Mouse (Mus musculus) embryonic facial prominence, embryonic 11.5 days (tissue): ENCODE measurements around the gene Itga10. TPM values are rescaled to one million over a fixed set of nuclear protein-coding genes. Genes with fewer than 3 reads are reported as not detected.

ENCODE experiments used
- ATAC-seq: fragments of 200-750 bp; cut with Nextera tagmentation; replicated peaks from 2 replicates; pipeline ENCODE4 v1.8.0; 2017; ENCODE audit warnings: low read depth; ENCODE audit not compliant: insufficient number of reproducible peaks, low FRiP score, low TSS enrichment
- DNase-seq: peaks from one replicate; pipeline ENCODE4 v3.0.0-alpha.2; 2015; ENCODE audit warnings: low spot score
- H3K27ac ChIP-seq: fragments of 300-500 bp; sonication (generic); replicated peaks from 2 replicates; pipeline ENCODE4 v1.5.1; 2014; ENCODE audit warnings: mild to moderate bottlenecking, low read depth, low read length, control low read depth
- H3K27me3 ChIP-seq: fragments of 300-500 bp; sonication (generic); 2 replicates; pipeline ENCODE4 v1.6.1; 2014; ENCODE audit warnings: mild to moderate bottlenecking, low read length, moderate library complexity, mixed read lengths; ENCODE audit not compliant: control insufficient read depth, insufficient read depth
- H3K36me3 ChIP-seq: fragments of 300-500 bp; sonication (generic); replicated peaks from 2 replicates; pipeline ENCODE4 v1.6.1; 2014; ENCODE audit warnings: low read depth, mild to moderate bottlenecking, low read length, moderate library complexity, mixed read lengths; ENCODE audit not compliant: control insufficient read depth, insufficient read depth
- H3K4me1 ChIP-seq: fragments of 300-500 bp; sonication (generic); 2 replicates; pipeline ENCODE4 v1.6.1; 2014; ENCODE audit warnings: low read length, mixed read lengths; ENCODE audit not compliant: control insufficient read depth, insufficient read depth
- H3K4me2 ChIP-seq: fragments of 300-500 bp; sonication (generic); 2 replicates; pipeline ENCODE4 v1.6.1; 2014; ENCODE audit warnings: low read depth, mild to moderate bottlenecking, control low read depth, low read length, moderate library complexity
- H3K4me3 ChIP-seq: fragments of 300-500 bp; sonication (generic); 2 replicates; pipeline ENCODE4 v1.5.1; 2014; ENCODE audit warnings: low read depth, low read length, control low read depth
- H3K9ac ChIP-seq: fragments of 300-500 bp; sonication (generic); replicated peaks from 2 replicates; pipeline ENCODE4 v1.6.1; 2014; ENCODE audit warnings: mild to moderate bottlenecking, control low read depth, low read length
- H3K9me3 ChIP-seq: fragments of 300-500 bp; sonication (generic); replicated peaks from 2 replicates; pipeline ENCODE4 v1.6.1; 2016; ENCODE audit warnings: mild to moderate bottlenecking, low read length, inconsistent platforms, mixed read lengths; ENCODE audit not compliant: control insufficient read depth
- WGBS: fragments of 180-500 bp; shearing (Covaris S2); extraction: QIAGEN DNeasy Blood & Tissue Kit; methylation state at CpG from one replicate; pipeline ENCODE4 v1.1.7; 2014; 5-methylcytosine and 5-hydroxymethylcytosine counted together
- polyA plus RNA-seq: library from polyadenylated mRNA; unstranded; fragments of >200 nt; fragmentation: Nextera tagmentation; extraction: Ambion mirVana; gene quantifications from 2 replicates; pipeline ENCODE4 v1.2.1, GENCODE M21; 2014

The Itga10 gene
- polyA plus RNA-seq = 0.59 and 0.77 TPM in 2 replicates

GRCm38 (mm10) chr3:96645018-96645649, at the start of gene Itga10:
Gene Itga10 (plus strand): TSS chr3:96645584.
- no peaks in the 10 kb centered on the region for H3K27me3 ChIP-seq
- peaks cover 3% of the 10 kb centered on the region for H3K36me3 ChIP-seq
- ATAC-seq = no peak
- H3K27ac ChIP-seq = no peak within 1 kb of the TSS
- WGBS = 72% methylated on average over 7 of the region's 7 CpGs
- peak; percentile 68 for DNase-seq
- no peak within 1 kb of the TSS for H3K4me2 ChIP-seq
- no peaks in the 10 kb centered on the region for H3K4me1 ChIP-seq
- no peak within 1 kb of the TSS for H3K4me3 ChIP-seq
- H3K9me3 ChIP-seq = no peaks in the 10 kb centered on the region
- no peak within 1 kb of the TSS for H3K9ac ChIP-seq

GRCm38 (mm10) chr3:96595661-96596060, 49.7 kb upstream of the Itga10 start:
- ATAC-seq (no peak), DNase-seq (no peak)
- peaks cover 13% of the 10 kb centered on the region for H3K27me3 ChIP-seq
- H3K4me3 ChIP-seq = no peak overlapping the region
- peaks cover 6% of the 10 kb centered on the region for H3K4me1 ChIP-seq
- H3K9me3 ChIP-seq = no peaks in the 10 kb centered on the region
- no peak overlapping the region for H3K27ac ChIP-seq
- WGBS = 21% methylated on average over 6 of the region's 6 CpGs
- no peak overlapping the region for H3K9ac ChIP-seq
- no peaks in the 10 kb centered on the region for H3K36me3 ChIP-seq
- no peak overlapping the region for H3K4me2 ChIP-seq

DNA sequence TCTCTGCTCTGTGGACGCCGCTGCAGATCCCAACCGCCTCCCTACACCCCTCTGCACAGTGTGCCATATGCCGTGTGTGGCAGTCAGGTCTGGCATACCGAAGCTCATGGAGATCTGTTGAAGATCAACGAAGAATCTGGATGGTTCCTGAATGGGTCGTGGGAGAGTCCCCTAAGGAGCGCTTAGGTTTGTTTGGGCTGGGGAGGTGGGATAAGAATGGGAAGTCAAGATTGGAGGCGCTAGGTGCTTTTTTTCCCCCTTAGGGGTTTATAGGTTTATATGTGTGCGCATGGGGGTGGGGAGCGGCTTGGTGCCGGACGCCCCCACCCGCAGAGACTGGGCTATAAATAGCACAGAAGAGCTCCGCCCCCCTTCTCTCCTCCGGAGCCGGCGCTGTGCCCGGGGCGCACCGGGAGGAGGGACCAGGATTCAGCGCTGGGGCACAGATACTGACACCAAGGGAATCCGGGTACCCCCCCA, 49.1 kb upstream of the Itga10 start, which contains the start of gene Ankrd34a:
Ankrd34a (plus strand) TSS at position 409 of the 480 bp plus-strand sequence.
- H3K4me3 ChIP-seq = peak within 1 kb of the TSS; percentile 40
- H3K9ac ChIP-seq = peak within 1 kb of the TSS; percentile 63
- no peak within 1 kb of the TSS for H3K27ac ChIP-seq
- ATAC-seq (no peak), DNase-seq (peak; percentile 19)
- under 1% methylated on average over 19 of the region's 23 CpGs for WGBS
- H3K4me2 ChIP-seq = peak within 1 kb of the TSS; percentile 98
- no peaks in the 10 kb centered on the region for H3K9me3 ChIP-seq
- H3K4me1 ChIP-seq = peaks cover 6% of the 10 kb centered on the region
- H3K27me3 ChIP-seq = peaks cover 13% of the 10 kb centered on the region
- no peaks in the 10 kb centered on the region for H3K36me3 ChIP-seq

- no peaks in the 10 kb centered on the region for H3K9me3 ChIP-seq
- no peak overlapping the region for H3K27ac ChIP-seq
- peaks cover 6% of the 10 kb centered on the region for H3K4me1 ChIP-seq
- peaks cover 13% of the 10 kb centered on the region for H3K27me3 ChIP-seq
- WGBS = 3% methylated on average over 10 of the region's 12 CpGs
- ATAC-seq = no peak
- peak overlapping the region; percentile 38 for H3K9ac ChIP-seq
- no peaks in the 10 kb centered on the region for H3K36me3 ChIP-seq
- peak overlapping the region; percentile 40 for H3K4me3 ChIP-seq
- no peak for DNase-seq
- peak overlapping the region; percentile 98 for H3K4me2 ChIP-seq
These were observed 48.5 kb upstream of the Itga10 start for GRCm38 (mm10) chr3:96596855-96597254.

- Histone ChIP-seq H3K27ac (no peak overlapping the region), H3K4me1 (peaks cover 6% of the 10 kb centered on the region), H3K9me3 (no peaks in the 10 kb centered on the region), H3K9ac (peak overlapping the region; percentile 63), H3K27me3 (peaks cover 13% of the 10 kb centered on the region), H3K4me2 (peak overlapping the region; percentile 98), H3K4me3 (peak overlapping the region; percentile 40), H3K36me3 (no peaks in the 10 kb centered on the region)
- peak; percentile 61 for DNase-seq
- no peak for ATAC-seq
- WGBS = under 1% methylated on average over 40 of the region's 40 CpGs
These were observed 47.9 kb upstream of the Itga10 start for GRCm38 (mm10) chr3:96597435-96597891.

- DNase-seq (peak; percentile 84), ATAC-seq (no peak)
- peaks cover 13% of the 10 kb centered on the region for H3K27me3 ChIP-seq
- H3K4me2 ChIP-seq = peak overlapping the region; percentile 98
- H3K27ac ChIP-seq = no peak overlapping the region
- H3K9me3 ChIP-seq = no peaks in the 10 kb centered on the region
- H3K9ac ChIP-seq = peak overlapping the region; percentile 63
- H3K4me1 ChIP-seq = peaks cover 6% of the 10 kb centered on the region
- 1% methylated on average over 54 of the region's 54 CpGs for WGBS
- H3K4me3 ChIP-seq = peak overlapping the region; percentile 40
- no peaks in the 10 kb centered on the region for H3K36me3 ChIP-seq
These were observed 47.0 kb upstream of the Itga10 start for GRCm38 (mm10) chr3:96598156-96599068.

- Histone ChIP-seq H3K9me3 (no peaks in the 10 kb centered on the region), H3K4me2 (peak overlapping the region; percentile 98), H3K27me3 (peaks cover 13% of the 10 kb centered on the region), H3K27ac (no peak overlapping the region), H3K9ac (peak overlapping the region; percentile 63; the same call in 1 of the 2 replicates), H3K4me1 (peaks cover 6% of the 10 kb centered on the region), H3K36me3 (no peaks in the 10 kb centered on the region), H3K4me3 (peak overlapping the region; percentile 40; the same call in 1 of the 2 replicates)
- ATAC-seq (no peak), DNase-seq (no peak)
- 37% methylated on average over 8 of the region's 8 CpGs for WGBS
These were observed 46.4 kb upstream of the Itga10 start for GRCm38 (mm10) chr3:96599069-96599393.
